Mouse (Mus musculus): ENCODE results near the gene Vps13c.

DNA sequence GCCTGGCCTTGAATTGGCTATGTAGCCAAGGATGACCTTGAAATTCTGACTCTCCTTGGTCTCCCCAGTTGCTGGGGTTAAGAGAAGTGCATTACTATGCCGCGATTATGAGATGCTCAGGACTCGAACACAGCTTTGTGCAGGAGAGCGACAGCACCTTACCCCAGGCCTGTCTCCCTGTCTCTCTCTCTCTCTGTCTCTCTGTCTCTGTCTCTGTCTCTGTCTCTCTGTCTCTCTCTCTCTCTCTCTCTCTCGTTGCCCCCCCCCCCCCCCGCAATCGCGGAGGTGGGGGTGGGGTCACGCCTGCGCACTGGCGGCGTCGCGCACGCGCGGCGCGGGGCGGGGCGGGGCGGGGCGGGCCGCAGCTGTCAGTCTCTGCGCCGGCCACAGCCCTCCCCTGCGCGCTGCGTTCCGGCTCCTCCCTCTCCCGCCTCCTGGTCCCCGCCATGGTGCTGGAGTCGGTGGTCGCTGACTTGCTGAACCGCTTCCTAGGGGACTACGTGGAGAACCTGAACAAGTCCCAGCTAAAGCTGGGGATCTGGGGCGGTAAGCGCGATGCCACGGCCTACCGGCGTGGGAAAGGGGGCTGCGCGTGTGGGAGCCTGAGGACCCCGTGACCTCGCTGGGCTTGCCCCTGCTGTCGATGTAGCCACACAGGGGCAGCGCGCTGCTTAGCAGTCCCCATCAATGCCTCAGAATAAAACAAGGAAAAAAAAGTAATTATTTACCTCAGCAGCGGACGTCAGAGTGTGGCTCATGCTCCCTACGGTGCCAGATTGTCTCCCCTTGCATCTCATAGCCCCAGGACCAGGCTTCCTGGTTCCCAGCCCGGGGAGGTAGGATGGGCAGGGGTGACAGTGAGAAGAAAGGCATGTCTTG, at the start of gene Vps13c:
- TF ChIP-seq CTCF (IDR thresholded peaks at IDR 0.05; ENCODE audit: low read depth, low read length): no peak
- no peak for TF ChIP-seq POLR2A (IDR thresholded peaks at IDR 0.05; ENCODE audit: borderline replicate concordance, low read depth, low read length)

Data from bone marrow macrophage, adult 2 months (primary cell).